Mouse (Mus musculus) myocyte (in vitro differentiated cells): Measurements from ENCODE around the gene Bnip1.

Source experiments
- MAX ChIP-seq: IDR thresholded peaks from one replicate; pipeline ENCODE4 v1.6.1; 2011; ENCODE audit warnings: low read depth, mild to moderate bottlenecking, control low read depth
- POLR2A ChIP-seq: IDR thresholded peaks from one replicate; pipeline ENCODE4 v1.6.1; 2011; ENCODE audit warnings: low read depth, mild to moderate bottlenecking, control low read depth, moderate library complexity; ENCODE audit not compliant: insufficient read length
- POLR2AphosphoS2 ChIP-seq: IDR thresholded peaks from one replicate; pipeline ENCODE4 v1.6.1; 2011; ENCODE audit warnings: low read depth, control low read depth; ENCODE audit not compliant: insufficient read length
- SRF ChIP-seq: IDR thresholded peaks from one replicate; pipeline ENCODE4 v1.6.1; 2011; ENCODE audit warnings: low read depth; ENCODE audit not compliant: control insufficient read depth, insufficient read length
- TCF12 ChIP-seq: IDR thresholded peaks from one replicate; pipeline ENCODE4 v1.6.1; 2011; ENCODE audit warnings: mild to moderate bottlenecking, control low read depth; ENCODE audit not compliant: poor library complexity, insufficient read depth, severe bottlenecking
- USF1 ChIP-seq: IDR thresholded peaks from one replicate; pipeline ENCODE4 v1.6.1; 2011; ENCODE audit warnings: low read depth, mild to moderate bottlenecking, control low read depth, moderate library complexity

DNA sequence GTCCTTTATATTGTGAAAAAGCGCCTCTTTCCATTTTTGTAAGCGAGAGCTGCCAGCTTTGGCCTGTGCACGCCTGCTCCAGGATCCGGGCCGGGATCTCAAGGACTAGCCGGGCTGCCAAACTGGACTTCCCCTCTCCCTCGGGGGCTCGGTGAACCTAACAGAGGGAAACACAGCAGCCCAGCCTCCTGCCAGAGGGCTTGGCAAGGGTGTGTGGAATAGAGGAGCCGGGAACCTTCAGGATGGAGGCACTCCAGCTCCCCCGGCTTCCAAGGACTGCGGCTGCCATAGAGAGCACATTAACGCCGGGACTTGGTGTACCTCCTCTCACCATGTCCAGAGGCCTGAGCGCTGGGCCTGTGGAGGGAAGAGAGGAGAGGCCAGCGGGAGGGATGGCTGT lies 11.2 kb downstream of the Bnip1 start:
- TF ChIP-seq MAX (no peak), POLR2AphosphoS2 (no peak), POLR2A (no peak), USF1 (no peak), TCF12 (no peak), SRF (no peak)
